Mouse (Mus musculus): Measurements from ENCODE around the gene Slc38a10. TPM values are rescaled to one million over a fixed set of nuclear protein-coding genes. Genes with fewer than 3 reads are reported as not detected.

Slc38a10 gene
- total RNA-seq, 2 experiments from 2014 or later: 43.8 to 57.6 TPM

GRCm38 (mm10) chr11:120055953-120056732, 95.0 kb downstream of the Slc38a10 start:
- DNase-seq: no peak

Small RNA genes within 50 kb of the gene (microRNA-seq; reads per million reads assigned to microRNA genes)
- 0 reads per million in 2 experiments for gene Gm25948 (ENCODE audit: borderline replicate concordance in 2 of 2)

Other genes with a start within 250 kb of the Slc38a10 start
- 10 to 100 TPM; 25.6 to 28.2 TPM for gene Chmp6, start 237.9 kb downstream of the Slc38a10 start, total RNA-seq (2021)
- 1 to 10 TPM; 2.2 to 3.4 TPM for gene Baiap2, start 208.6 kb downstream of the Slc38a10 start, total RNA-seq (2021)
- gene Aatk, start 104.2 kb downstream of the Slc38a10 start, total RNA-seq (2021): 1 to 10 TPM; 4.8 to 4.9 TPM
- 1 to 10 TPM; 5.1 to 7.2 TPM for gene Cep131, start 64.5 kb downstream of the Slc38a10 start, total RNA-seq (2021)
- gene Tepsin, start 52.6 kb downstream of the Slc38a10 start, total RNA-seq (2021): 1 to 10 TPM; 5.2 to 5.5 TPM
- gene Ndufaf8, start 52.4 kb downstream of the Slc38a10 start, total RNA-seq (2021): 10 to 100 TPM; 30.9 to 39.5 TPM
- 1 to 10 TPM; 3.2 to 4.7 TPM for gene Bahcc1, start 81.6 kb upstream of the Slc38a10 start, total RNA-seq (2021)
- 100 to 1,000 TPM; 236 to 249 TPM for gene Actg1, start 197.2 kb upstream of the Slc38a10 start, total RNA-seq (2021)
- under 1 TPM; 0.29 to 0.31 TPM for gene Fscn2, start 210.2 kb upstream of the Slc38a10 start, total RNA-seq (2021)
- gene Faap100, start 227.4 kb upstream of the Slc38a10 start, total RNA-seq (2021): 10 to 100 TPM; 14.0 to 16.5 TPM

Data from gastrocnemius, postnatal 25 days (tissue).